Mouse (Mus musculus): Measurements from ENCODE around the gene Nrl. TPM values are rescaled to one million over a fixed set of nuclear protein-coding genes. Genes with fewer than 3 reads are reported as not detected.

The Nrl gene
- total and polyA plus RNA-seq, 2 experiments from 2014 or later = 0.57 to 1.5 TPM

DNA sequence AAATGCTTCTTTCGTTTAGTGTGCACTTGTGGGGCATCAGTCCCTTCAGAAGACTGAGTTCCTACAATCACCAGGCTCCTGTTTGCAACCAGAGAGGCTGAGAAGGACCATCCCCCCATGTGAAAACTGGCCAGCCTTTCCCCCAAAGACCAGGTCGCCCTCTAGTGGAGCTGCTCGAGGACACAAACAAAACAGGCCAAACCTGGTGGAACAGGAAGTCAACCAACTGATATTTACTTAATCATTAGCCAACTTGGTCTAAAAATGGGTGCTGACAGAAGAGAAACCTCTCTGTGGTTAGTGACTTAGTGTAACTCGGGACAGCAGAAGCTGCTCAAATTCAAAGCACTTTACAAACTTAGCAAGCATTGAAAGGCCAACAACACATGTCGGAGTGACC, 32.2 kb upstream of the Nrl start:
- H3K9ac ChIP-seq (replicated peaks; ENCODE audit: low read length, poor library complexity, severe bottlenecking) = no peak overlapping the region
- TF ChIP-seq CTCF (IDR thresholded peaks at IDR 0.05) = peak; percentile 86

DNA sequence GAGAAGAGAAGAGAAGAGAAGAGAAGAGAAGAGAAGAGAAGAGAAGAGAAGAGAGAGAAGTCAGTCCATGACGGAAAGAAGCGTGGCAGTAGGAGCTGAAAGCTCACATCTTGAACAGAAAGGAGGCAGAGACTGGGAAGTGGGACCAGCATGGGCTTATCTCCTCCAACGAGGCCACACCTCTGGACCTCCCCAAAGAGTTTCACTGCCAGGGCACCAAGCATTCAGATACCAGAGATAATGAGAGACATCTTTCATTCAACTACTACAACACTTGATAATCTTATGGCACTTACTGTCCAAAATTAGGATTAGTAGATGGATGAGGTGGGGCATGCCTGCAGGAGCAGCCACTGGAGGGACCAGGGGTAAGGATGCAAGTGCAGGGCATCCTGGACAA, 31.0 kb upstream of the Nrl start:
- ATAC-seq (ENCODE audit: low FRiP score) = no peak
- H3K27me3 ChIP-seq (ENCODE audit: insufficient read depth, low read length) = no peaks in the 10 kb centered on the region
- H3K36me3 ChIP-seq (ENCODE audit: insufficient read depth, low read length) = peaks cover 9% of the 10 kb centered on the region; the same call in 1 of the 2 replicates
- DNase-seq (ENCODE audit: low spot score) = no peak
- TF ChIP-seq CTCF (IDR thresholded peaks at IDR 0.05) = no peak
- no peak overlapping the region for H3K27ac ChIP-seq (ENCODE audit: low read depth, low read length)
- H3K9me3 ChIP-seq (ENCODE audit: low read length) = no peaks in the 10 kb centered on the region
- H3K4me3 ChIP-seq (ENCODE audit: low read depth, low read length) = no peak overlapping the region
- no peak overlapping the region for H3K9ac ChIP-seq (replicated peaks; ENCODE audit: low read length, poor library complexity, severe bottlenecking)
- no peaks in the 10 kb centered on the region for H3K4me1 ChIP-seq (ENCODE audit: insufficient read depth, low read length)
- no peak overlapping the region for H3K4me2 ChIP-seq (ENCODE audit: low read depth, low read length, poor library complexity, severe bottlenecking)
- 79% methylated on average over 3 of the region's 3 CpGs for WGBS

More for the DNA sequence above, 32.2 kb upstream of the Nrl start:
- DNase-seq (ENCODE audit: low spot score) (peak; percentile 74), ATAC-seq (ENCODE audit: low FRiP score) (no peak)
- peaks cover 7% of the 10 kb centered on the region; the same call in 1 of the 2 replicates for H3K4me1 ChIP-seq (ENCODE audit: insufficient read depth, low read length)
- no peaks in the 10 kb centered on the region for H3K9me3 ChIP-seq (ENCODE audit: low read length)
- H3K4me2 ChIP-seq (ENCODE audit: low read depth, low read length, poor library complexity, severe bottlenecking) = no peak overlapping the region
- H3K27me3 ChIP-seq (ENCODE audit: insufficient read depth, low read length) = no peaks in the 10 kb centered on the region
- H3K4me3 ChIP-seq (ENCODE audit: low read depth, low read length) = no peak overlapping the region
- 29% methylated on average over 5 of the region's 5 CpGs for WGBS
- no peaks in the 10 kb centered on the region for H3K36me3 ChIP-seq (ENCODE audit: insufficient read depth, low read length)
- no peak overlapping the region for H3K27ac ChIP-seq (ENCODE audit: low read depth, low read length)

DNA sequence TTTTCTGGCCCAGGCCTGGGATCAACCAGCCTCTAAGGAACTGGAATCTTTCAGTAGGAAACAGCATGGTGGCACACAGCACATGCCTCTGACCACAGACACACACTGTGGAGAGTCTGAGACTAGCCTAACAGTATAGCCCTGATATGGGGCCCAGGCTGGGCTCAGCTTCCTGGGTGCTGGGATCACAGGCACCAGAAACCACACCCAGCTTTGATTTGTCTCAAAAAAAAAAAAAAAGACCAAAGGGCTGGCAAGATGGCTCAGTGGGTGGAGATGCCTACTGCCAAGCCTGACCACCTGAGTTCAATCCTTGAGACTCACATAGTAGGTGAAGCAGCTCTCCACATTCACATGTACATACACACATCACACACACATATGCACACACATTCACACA, 29.9 kb upstream of the Nrl start:
- Histone ChIP-seq H3K4me3 (ENCODE audit: low read depth, low read length) (no peak overlapping the region), H3K27me3 (ENCODE audit: insufficient read depth, low read length) (no peaks in the 10 kb centered on the region), H3K27ac (ENCODE audit: low read depth, low read length) (no peak overlapping the region), H3K9me3 (ENCODE audit: low read length) (no peaks in the 10 kb centered on the region), H3K36me3 (ENCODE audit: insufficient read depth, low read length) (peaks cover 9% of the 10 kb centered on the region), H3K4me1 (ENCODE audit: insufficient read depth, low read length) (no peaks in the 10 kb centered on the region), H3K9ac (replicated peaks; ENCODE audit: low read length, poor library complexity, severe bottlenecking) (no peak overlapping the region), H3K4me2 (ENCODE audit: low read depth, low read length, poor library complexity, severe bottlenecking) (no peak overlapping the region)
- DNase-seq (ENCODE audit: low spot score) (no peak), ATAC-seq (ENCODE audit: low FRiP score) (no peak)
- TF ChIP-seq CTCF (IDR thresholded peaks at IDR 0.05) = no peak

- H3K27me3 ChIP-seq (ENCODE audit: insufficient read depth, low read length) = no peaks in the 10 kb centered on the region
- no peak overlapping the region for H3K4me2 ChIP-seq (ENCODE audit: low read depth, low read length, poor library complexity, severe bottlenecking)
- WGBS = 92% methylated on average over 8 of the region's 8 CpGs
- no peak overlapping the region for H3K4me3 ChIP-seq (ENCODE audit: low read depth, low read length)
- ATAC-seq (ENCODE audit: low FRiP score) = no peak
- H3K36me3 ChIP-seq (ENCODE audit: insufficient read depth, low read length) = peaks cover 28% of the 10 kb centered on the region
- no peaks in the 10 kb centered on the region for H3K9me3 ChIP-seq (ENCODE audit: low read length)
- H3K9ac ChIP-seq (replicated peaks; ENCODE audit: low read length, poor library complexity, severe bottlenecking) = no peak overlapping the region
- no peaks in the 10 kb centered on the region for H3K4me1 ChIP-seq (ENCODE audit: insufficient read depth, low read length)
- DNase-seq (ENCODE audit: low spot score) = no peak
- TF ChIP-seq CTCF (IDR thresholded peaks at IDR 0.05) = no peak
- no peak overlapping the region for H3K27ac ChIP-seq (ENCODE audit: low read depth, low read length)
Observed at GRCm38 (mm10) chr14:55551794-55552193, 27.0 kb upstream of the Nrl start.

GRCm38 (mm10) chr14:55551347-55551746, 26.6 kb upstream of the Nrl start:
- Histone ChIP-seq H3K4me3 (ENCODE audit: low read depth, low read length) (no peak overlapping the region), H3K4me1 (ENCODE audit: insufficient read depth, low read length) (no peaks in the 10 kb centered on the region), H3K9me3 (ENCODE audit: low read length) (no peaks in the 10 kb centered on the region), H3K36me3 (ENCODE audit: insufficient read depth, low read length) (peaks cover 32% of the 10 kb centered on the region), H3K9ac (replicated peaks; ENCODE audit: low read length, poor library complexity, severe bottlenecking) (no peak overlapping the region), H3K27me3 (ENCODE audit: insufficient read depth, low read length) (no peaks in the 10 kb centered on the region), H3K4me2 (ENCODE audit: low read depth, low read length, poor library complexity, severe bottlenecking) (no peak overlapping the region), H3K27ac (ENCODE audit: low read depth, low read length) (no peak overlapping the region)
- ATAC-seq (ENCODE audit: low FRiP score) (no peak), DNase-seq (ENCODE audit: low spot score) (no peak)
- WGBS = 69% methylated on average over 5 of the region's 5 CpGs
- no peak for TF ChIP-seq CTCF (IDR thresholded peaks at IDR 0.05)

GRCm38 (mm10) chr14:55550191-55550590, 25.4 kb upstream of the Nrl start:
- H3K4me2 ChIP-seq (ENCODE audit: low read depth, low read length, poor library complexity, severe bottlenecking) = no peak overlapping the region
- DNase-seq (ENCODE audit: low spot score) = no peak
- H3K36me3 ChIP-seq (ENCODE audit: insufficient read depth, low read length) = peaks cover 42% of the 10 kb centered on the region
- H3K4me3 ChIP-seq (ENCODE audit: low read depth, low read length) = no peak overlapping the region
- H3K27ac ChIP-seq (ENCODE audit: low read depth, low read length) = no peak overlapping the region
- 80% methylated on average over 6 of the region's 6 CpGs for WGBS
- no peak for ATAC-seq (ENCODE audit: low FRiP score)
- H3K9me3 ChIP-seq (ENCODE audit: low read length) = no peaks in the 10 kb centered on the region
- no peak overlapping the region for H3K9ac ChIP-seq (replicated peaks; ENCODE audit: low read length, poor library complexity, severe bottlenecking)
- H3K4me1 ChIP-seq (ENCODE audit: insufficient read depth, low read length) = no peaks in the 10 kb centered on the region
- no peak for TF ChIP-seq CTCF (IDR thresholded peaks at IDR 0.05)
- H3K27me3 ChIP-seq (ENCODE audit: insufficient read depth, low read length) = no peaks in the 10 kb centered on the region

All from midbrain, postnatal 0 days (tissue).